Mouse (Mus musculus): ENCODE measurements at regions not wholly inside any gene's neighbourhood (a gene's known extent, or its start where the extent isn't known, plus 50 kb on each side); places are given as distances from the start of the nearest gene placed in this dataset.
A peak's percentile ranks its signal among the peaks of the same experiment; 100 is the strongest.

DNA sequence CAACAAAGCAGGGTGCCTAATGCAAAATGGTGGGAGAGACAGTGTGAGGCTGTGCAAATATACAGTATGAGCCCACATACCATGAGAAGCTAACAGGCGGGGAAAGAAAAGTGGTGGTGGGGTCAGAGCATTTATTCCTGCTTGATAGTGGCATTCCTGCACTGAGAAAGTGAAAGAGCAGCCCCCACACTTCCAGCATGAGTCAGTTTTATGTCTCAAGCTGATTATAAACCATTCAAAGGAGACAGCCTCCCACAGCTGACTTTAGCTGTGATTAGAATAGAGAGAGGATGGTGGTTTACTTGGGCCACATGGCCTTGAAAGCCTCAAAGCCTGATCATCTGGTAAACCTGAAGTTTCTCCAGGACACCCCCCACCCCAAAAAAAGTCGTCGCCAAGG, 64.4 kb downstream of the Gm43517 start:
- Histone ChIP-seq H3K27ac (ENCODE audit: insufficient read depth, low read length) (0 out of 2 replicates have a peak overlapping the region, but pooled peaks have one; percentile 46), H3K4me1 (ENCODE audit: control insufficient read depth, insufficient read depth, low read length) (peaks cover 1% of the 10 kb centered on the region; the same call in 1 of the 2 replicates), H3K4me3 (ENCODE audit: insufficient read depth, low read length) (no peak overlapping the region)
- TF ChIP-seq CTCF (IDR thresholded peaks at IDR 0.05; ENCODE audit: extremely low read depth, insufficient read depth, low read length) = no peak
- TF ChIP-seq POLR2A (IDR thresholded peaks at IDR 0.05; ENCODE audit: extremely low read depth, insufficient read depth, low read length) = no peak

DNA sequence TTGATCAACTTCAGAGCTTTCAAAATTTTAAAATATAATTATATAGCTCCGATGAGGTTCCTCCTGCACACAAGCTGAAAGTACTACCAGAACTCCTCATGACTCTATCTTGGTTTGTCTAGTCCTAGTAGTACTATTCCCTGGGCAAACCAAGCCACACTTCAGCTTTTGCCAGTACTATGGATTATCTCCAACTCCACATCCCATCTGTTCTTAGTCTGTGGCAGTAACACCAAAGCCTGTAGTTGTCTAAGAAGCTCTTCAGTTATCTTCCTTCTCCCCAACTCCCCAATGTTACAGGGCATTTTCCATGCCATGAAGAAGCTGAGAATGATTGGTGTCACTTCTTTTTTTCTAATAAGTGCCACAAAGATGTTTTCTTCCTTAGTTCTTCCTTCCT, 83.1 kb downstream of the Gm43517 start:
- H3K27ac ChIP-seq (ENCODE audit: insufficient read depth, low read length) = no peak overlapping the region
- no peak for TF ChIP-seq POLR2A (IDR thresholded peaks at IDR 0.05; ENCODE audit: extremely low read depth, insufficient read depth, low read length)
- no peak for TF ChIP-seq CTCF (IDR thresholded peaks at IDR 0.05; ENCODE audit: extremely low read depth, insufficient read depth, low read length)
- H3K4me1 ChIP-seq (ENCODE audit: control insufficient read depth, insufficient read depth, low read length) = no peaks in the 10 kb centered on the region
- no peak overlapping the region for H3K4me3 ChIP-seq (ENCODE audit: insufficient read depth, low read length)

DNA sequence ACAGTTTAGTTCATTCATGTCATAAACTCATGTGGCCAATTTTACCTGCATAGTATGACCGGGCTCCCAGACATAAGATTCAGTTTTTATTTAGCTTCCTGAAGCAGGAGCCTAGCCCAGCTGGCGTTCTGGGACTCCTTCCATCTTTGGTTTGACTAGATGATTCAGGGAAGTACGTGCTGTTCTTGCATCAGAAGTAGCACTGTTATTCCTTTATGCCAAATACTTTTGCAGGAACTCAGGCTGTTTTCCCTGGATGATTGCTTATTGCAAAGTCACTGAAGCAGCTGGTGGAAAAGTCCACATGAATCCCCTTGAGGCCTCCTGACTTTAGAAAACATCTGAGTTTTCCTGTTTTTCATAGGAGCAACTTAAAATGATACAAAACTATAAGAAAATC, 88.4 kb downstream of the Gm43517 start:
- no peak overlapping the region for H3K4me3 ChIP-seq (ENCODE audit: insufficient read depth, low read length)
- TF ChIP-seq POLR2A (IDR thresholded peaks at IDR 0.05; ENCODE audit: extremely low read depth, insufficient read depth, low read length) = no peak
- no peak for TF ChIP-seq CTCF (IDR thresholded peaks at IDR 0.05; ENCODE audit: extremely low read depth, insufficient read depth, low read length)
- no peaks in the 10 kb centered on the region for H3K4me1 ChIP-seq (ENCODE audit: control insufficient read depth, insufficient read depth, low read length)
- H3K27ac ChIP-seq (ENCODE audit: insufficient read depth, low read length) = no peak overlapping the region

DNA sequence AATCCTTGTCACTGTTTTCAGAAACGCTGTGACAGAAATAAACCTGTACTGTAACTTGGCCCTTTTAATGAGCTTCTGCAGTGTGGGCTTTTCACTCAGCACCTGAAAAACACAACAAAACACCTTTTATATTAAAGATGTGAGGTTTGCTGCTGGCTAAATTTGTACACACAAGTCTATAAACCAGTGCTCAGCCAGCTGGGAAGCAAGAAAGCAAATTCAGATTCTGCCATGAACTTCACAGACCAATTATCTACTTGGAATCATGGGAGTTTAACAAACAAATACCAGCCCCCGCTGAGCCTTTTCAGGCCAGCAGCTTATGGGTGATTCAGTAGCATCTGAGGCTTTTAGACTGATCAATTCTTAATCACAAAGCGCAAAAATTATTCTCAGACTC, 95.7 kb downstream of the Gm43517 start:
- Histone ChIP-seq H3K27ac (ENCODE audit: insufficient read depth, low read length) (0 out of 2 replicates have a peak overlapping the region, but pooled peaks have one; percentile 65), H3K4me3 (ENCODE audit: insufficient read depth, low read length) (no peak overlapping the region), H3K4me1 (ENCODE audit: control insufficient read depth, insufficient read depth, low read length) (peaks cover 3% of the 10 kb centered on the region; the same call in 1 of the 2 replicates)
- TF ChIP-seq CTCF (IDR thresholded peaks at IDR 0.05; ENCODE audit: extremely low read depth, insufficient read depth, low read length) = no peak
- TF ChIP-seq POLR2A (IDR thresholded peaks at IDR 0.05; ENCODE audit: extremely low read depth, insufficient read depth, low read length) = no peak

DNA sequence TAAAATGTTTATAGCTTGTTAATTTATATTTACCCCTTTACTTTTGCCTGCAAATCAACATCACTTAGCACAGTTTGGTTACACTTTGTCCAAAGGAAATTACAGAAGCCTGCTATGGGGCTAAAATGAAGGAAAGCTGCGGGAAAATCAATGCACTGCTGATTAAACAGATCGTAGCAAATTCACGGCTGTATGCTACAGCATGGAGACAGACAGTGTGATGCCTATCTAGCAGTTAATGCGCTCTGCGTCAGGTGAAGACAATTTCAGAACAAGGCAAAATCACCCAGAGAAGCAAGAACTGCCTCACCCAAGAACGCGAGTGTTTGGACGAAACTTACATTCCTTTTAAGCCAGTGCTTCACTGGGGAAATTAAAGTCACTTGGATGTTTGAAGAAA, 96.2 kb downstream of the Gm43517 start:
- H3K4me1 ChIP-seq (ENCODE audit: control insufficient read depth, insufficient read depth, low read length) = peaks cover 3% of the 10 kb centered on the region; the same call in 1 of the 2 replicates
- H3K4me3 ChIP-seq (ENCODE audit: insufficient read depth, low read length) = peak overlapping the region; percentile 10; the same call in 1 of the 2 replicates
- H3K27ac ChIP-seq (ENCODE audit: insufficient read depth, low read length) = no peak overlapping the region; the same call in 1 of the 2 replicates
- TF ChIP-seq POLR2A (IDR thresholded peaks at IDR 0.05; ENCODE audit: extremely low read depth, insufficient read depth, low read length) = no peak

DNA sequence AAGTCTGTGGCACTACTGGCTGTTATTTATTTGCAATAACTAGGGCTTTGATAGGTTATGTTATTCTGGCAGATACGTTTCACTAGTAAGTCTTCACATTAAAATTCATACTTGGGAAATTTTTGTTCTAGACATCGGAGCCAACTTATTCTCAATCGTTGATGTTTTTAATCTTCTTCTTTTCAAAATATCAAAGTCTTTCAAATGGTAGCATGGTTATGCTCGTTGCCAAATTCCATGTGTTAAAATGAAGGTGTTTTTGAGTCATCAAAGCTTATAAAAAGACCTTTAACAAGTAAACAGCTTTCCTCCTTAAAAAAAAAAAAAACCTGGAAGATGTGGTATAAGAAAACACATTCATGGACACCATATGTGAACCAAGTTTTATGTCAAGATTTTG, 97.4 kb downstream of the Gm43517 start:
- Histone ChIP-seq H3K27ac (ENCODE audit: insufficient read depth, low read length) (no peak overlapping the region), H3K4me1 (ENCODE audit: control insufficient read depth, insufficient read depth, low read length) (peaks cover 3% of the 10 kb centered on the region; the same call in 1 of the 2 replicates), H3K4me3 (ENCODE audit: insufficient read depth, low read length) (no peak overlapping the region)
- TF ChIP-seq CTCF (IDR thresholded peaks at IDR 0.05; ENCODE audit: extremely low read depth, insufficient read depth, low read length) = no peak
- TF ChIP-seq POLR2A (IDR thresholded peaks at IDR 0.05; ENCODE audit: extremely low read depth, insufficient read depth, low read length) = no peak

DNA sequence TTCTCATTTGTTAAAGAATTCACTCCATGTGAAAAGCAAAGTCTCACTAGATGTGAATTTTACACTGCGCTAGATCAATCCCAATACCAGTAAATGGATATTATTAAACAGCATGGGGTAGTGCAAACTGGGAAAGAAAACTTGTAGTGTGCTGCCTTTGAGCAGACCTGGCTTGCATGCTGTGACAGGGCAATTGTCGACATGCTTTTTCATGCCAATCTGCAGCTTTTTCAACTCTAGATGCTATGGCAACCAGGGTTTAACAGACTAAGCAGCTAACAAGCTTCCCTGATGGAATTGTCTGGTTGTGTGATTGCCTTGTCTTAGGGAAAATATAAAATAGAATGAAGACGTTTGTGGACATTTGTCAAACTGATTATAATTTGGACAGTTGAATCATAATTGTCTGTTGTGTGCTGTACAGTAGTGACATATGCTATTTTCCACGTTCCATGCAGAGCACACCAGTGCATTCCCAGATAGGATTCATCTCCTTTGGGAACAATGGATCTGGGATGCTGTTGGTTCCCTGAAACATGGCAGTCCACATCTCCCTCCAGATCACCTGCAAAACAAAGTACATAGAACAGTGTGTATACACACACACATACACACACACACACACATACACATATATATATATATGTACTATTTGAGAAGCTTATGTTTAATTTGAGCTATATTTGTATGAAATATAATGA, 99.2 kb downstream of the Gm43517 start:
- TF ChIP-seq CTCF (IDR thresholded peaks at IDR 0.05; ENCODE audit: extremely low read depth, insufficient read depth, low read length) = no peak
- no peak for TF ChIP-seq POLR2A (IDR thresholded peaks at IDR 0.05; ENCODE audit: extremely low read depth, insufficient read depth, low read length)
- Histone ChIP-seq H3K4me1 (ENCODE audit: control insufficient read depth, insufficient read depth, low read length) (peaks cover 3% of the 10 kb centered on the region; the same call in 1 of the 2 replicates), H3K4me3 (ENCODE audit: insufficient read depth, low read length) (no peak overlapping the region), H3K27ac (ENCODE audit: insufficient read depth, low read length) (no peak overlapping the region)

DNA sequence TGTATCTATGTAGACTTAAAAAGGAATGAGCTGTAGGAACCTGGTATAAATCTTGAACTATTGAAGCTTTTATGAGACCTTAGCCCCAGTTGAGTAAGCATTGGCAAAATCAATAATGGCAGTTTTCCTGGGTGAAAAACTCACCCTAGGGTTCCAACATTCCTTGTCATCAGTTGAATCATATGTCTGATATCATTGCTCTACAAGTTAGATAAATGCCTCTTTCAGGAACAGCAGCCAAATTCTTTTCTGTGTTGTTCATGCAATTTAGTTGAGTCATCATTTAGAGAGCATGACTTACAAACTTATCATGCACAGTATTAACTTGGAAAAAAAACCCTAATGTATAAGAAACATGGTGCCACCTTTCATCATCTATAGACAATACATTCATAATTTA, 128.2 kb downstream of the Gm43517 start:
- TF ChIP-seq POLR2A (IDR thresholded peaks at IDR 0.05; ENCODE audit: extremely low read depth, insufficient read depth, low read length) = no peak
- no peak for TF ChIP-seq CTCF (IDR thresholded peaks at IDR 0.05; ENCODE audit: extremely low read depth, insufficient read depth, low read length)
- Histone ChIP-seq H3K4me3 (ENCODE audit: insufficient read depth, low read length) (no peak overlapping the region), H3K27ac (ENCODE audit: insufficient read depth, low read length) (no peak overlapping the region), H3K4me1 (ENCODE audit: control insufficient read depth, insufficient read depth, low read length) (no peaks in the 10 kb centered on the region)

DNA sequence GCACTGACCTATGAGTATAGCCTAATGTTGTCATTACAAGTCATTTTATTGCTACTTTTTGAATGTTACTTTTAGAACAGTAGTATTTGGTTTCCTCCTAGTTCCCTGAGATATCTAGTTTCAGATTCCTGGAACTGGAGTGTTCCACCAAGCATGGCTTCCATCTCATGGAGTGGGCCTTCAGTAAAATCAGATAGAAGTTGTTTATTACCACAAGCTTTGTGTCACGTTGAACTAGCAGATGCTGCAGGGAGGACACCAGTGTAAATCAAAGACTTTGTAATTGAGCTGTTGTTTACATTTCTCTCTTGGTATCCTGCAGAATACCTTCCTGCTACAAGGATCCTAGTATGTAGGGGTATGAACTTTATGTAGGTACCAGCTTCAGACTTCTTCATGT, 129.6 kb downstream of the Gm43517 start:
- Histone ChIP-seq H3K4me1 (ENCODE audit: control insufficient read depth, insufficient read depth, low read length) (no peaks in the 10 kb centered on the region), H3K27ac (ENCODE audit: insufficient read depth, low read length) (no peak overlapping the region), H3K4me3 (ENCODE audit: insufficient read depth, low read length) (no peak overlapping the region)
- TF ChIP-seq POLR2A (IDR thresholded peaks at IDR 0.05; ENCODE audit: extremely low read depth, insufficient read depth, low read length) (no peak), CTCF (IDR thresholded peaks at IDR 0.05; ENCODE audit: extremely low read depth, insufficient read depth, low read length) (no peak)
